Mouse (Mus musculus) adrenal gland, postnatal 25 days (tissue): ENCODE results near the gene Fyb2. TPM values are rescaled to one million over a fixed set of nuclear protein-coding genes. Genes with fewer than 3 reads are reported as not detected.

Experiments
- DNase-seq: peaks from one replicate; pipeline ENCODE4 v3.0.0; 2021; ENCODE audit warnings: mixed read lengths
- total RNA-seq: library from RNA; stranded (reverse); gene quantifications from 2 replicates; pipeline ENCODE4 v1.2.3, GENCODE M21; 2021

Fyb2 gene
- total RNA-seq, 1 experiment from 2014 or later, result 0.94 TPM

DNA sequence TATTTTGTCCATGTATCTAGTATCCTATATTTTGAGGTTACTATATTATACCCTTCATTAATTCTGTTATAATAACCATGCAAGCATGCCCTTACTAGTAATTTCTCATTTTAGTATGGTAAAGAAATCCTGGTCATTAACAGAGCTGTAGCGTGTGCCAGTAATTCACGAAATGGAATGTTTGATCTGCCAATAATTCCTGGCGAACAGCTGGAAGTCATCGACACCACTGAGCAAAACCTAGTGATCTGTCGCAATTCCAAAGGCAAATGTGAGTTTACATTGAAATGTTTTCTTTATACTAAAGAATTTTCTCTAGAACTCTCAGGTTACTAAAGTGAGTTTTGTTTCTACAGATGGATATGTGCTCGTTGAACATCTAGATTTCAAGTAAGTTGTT is 102.2 kb downstream of the Fyb2 start:
- no peak for DNase-seq

- no peak for DNase-seq
Measured at GRCm38 (mm10) chr4:105016006-105016613, 102.9 kb downstream of the Fyb2 start.

DNA sequence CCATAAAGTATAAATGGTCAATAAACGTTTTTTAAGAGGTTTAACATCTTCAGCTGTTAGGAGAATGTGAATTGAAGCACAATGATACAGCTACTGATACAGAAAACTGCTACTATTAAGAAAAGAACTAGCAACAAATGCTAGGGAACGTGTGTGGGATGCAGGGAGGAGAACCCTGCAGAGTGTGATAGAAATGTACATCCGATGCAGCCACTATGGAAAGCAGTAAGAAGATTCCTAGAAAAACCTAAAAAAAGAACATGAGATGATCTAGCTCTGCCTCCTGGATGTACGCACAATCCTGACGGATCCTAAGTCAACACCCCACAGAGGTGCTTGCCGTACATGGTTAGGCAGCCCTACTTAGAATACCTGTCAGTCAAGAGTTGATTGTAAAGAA is 114.0 kb downstream of the Fyb2 start:
- DNase-seq, result no peak

DNA sequence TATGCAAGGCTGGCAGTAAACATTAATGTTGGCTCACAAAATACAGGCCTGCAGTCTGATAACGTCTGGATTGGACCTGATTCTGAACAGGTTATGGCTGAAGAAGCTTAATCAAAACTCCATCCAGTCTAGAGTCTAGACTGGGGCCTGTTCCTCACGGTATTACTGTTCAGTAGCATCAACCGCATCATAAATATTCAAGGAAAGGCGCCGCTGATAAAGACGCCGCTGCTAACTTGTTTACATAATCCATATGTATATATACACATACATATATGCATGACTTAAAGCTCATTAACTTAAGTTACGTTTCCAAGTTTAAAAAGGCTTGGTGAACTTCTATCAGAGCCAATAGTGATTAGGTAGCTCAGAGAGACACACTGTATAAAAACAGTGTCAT is 117.8 kb downstream of the Fyb2 start:
- DNase-seq, result no peak

DNA sequence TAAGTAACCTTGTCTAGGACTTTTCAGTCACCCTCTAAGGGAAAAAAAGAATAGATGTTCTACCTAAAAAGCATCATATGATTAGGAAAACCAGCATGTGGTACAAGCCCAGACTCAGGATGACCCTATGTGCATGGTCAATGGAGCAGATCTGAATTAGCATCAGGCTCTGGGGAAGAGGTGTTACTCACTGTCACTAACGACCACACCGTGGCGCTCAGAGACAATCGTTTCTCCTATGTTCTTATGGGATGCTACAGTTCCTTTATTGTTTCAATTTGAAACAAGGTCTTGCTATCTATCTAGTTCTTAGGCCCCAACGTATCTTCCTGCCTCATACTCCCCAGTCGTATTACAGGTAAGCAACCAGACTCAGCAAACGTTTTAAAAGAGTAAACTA is 119.9 kb downstream of the Fyb2 start:
- DNase-seq, result no peak

DNA sequence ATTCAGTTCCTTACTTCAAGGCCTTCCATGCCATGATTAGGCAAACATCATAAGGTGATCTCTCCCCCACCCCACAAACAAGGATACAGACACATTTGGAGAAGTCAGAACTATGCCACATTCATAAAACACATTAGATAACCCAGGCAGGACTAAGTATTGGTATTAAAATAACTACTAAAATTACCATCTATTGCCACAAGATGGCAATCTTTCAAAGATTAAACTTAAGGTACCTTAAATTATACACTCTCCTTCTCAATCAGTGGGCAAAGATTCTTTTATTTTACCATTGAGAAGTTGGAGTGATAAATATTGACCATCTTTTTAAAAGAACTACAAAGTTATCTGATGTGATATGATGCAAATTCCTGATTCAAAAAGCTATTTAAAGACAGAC is 121.0 kb downstream of the Fyb2 start:
- DNase-seq, result no peak

- no peak for DNase-seq
Measured at GRCm38 (mm10) chr4:105050041-105050440, 136.8 kb downstream of the Fyb2 start.

DNA sequence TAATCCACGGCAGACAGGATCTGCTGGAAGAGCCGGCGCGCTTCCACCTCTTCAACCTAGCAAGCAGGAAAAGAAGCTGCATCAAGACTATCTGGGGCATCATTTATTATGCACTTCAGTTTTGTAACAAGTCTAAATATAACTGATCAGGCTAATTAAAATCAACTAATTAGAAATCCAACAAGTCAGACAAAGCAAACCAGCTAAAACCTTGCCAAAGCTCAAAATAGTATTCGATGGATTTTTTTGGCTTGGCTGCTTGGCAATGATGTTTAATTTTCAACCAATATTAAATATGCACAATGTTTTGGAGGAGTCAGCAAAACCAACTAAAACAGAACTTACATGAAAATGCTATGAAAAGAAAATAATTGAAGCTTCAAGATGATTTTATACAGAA is 138.0 kb downstream of the Fyb2 start:
- no peak for DNase-seq

Other genes starting within 250 kb of the Fyb2 start
- gene C8b, start 147.1 kb upstream of the Fyb2 start, total RNA-seq, result 0.21 and 4.0 TPM in 2 replicates
- not detected in 2 replicates for gene Gm17662, start 56.1 kb upstream of the Fyb2 start, total RNA-seq
- gene C8a, start 37.1 kb upstream of the Fyb2 start, total RNA-seq, result 0.24 and 2.3 TPM in 2 replicates
- gene Prkaa2, start 196.4 kb downstream of the Fyb2 start, total RNA-seq, result 11.7 and 13.2 TPM in 2 replicates
- gene Plpp3, start 243.9 kb downstream of the Fyb2 start, total RNA-seq, result 340 and 406 TPM in 2 replicates